Mouse (Mus musculus) cerebellum, adult 8-10 months (tissue): Measurements from ENCODE around the gene Cenpm.

Experiments used
- DNase-seq: peaks from one replicate; pipeline ENCODE4 v3.0.0; 2022

Cenpm gene

DNA sequence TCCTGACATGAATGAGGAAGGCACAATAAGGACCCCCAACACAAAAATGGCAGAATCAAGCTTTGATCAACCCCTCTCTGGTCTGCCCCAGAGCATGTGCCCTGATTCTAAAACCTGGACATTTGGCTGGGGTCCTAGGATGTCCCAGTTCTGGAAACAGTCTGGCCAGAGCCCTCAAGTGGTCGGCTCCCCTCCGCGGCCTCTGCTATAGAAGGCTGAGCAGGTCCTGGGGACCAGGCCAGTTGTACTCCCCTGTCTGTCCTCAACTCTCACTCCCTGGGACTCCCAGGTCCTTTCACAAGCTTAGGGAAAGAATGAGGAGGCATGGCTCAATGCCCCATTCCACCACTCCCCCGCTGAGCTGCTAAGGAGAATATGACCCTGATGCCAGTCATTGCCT lies 31.3 kb downstream of the Cenpm start:
- peak; percentile 55 for DNase-seq

DNA sequence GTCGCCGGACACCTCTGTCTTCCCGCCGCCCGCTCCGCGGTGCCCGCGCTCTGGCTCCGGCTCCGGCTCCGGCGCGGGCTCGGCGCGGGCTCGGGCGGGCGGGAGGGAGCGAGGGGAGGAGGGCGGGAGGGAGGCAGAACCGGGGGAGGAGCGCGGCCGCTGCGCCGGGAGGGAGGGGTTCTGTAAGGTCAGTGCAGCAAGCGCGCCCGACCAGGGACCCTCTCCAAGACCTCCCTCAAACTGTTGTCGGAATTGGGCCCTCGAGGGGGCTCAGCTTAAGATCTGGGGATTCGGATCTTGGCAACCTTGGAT lies 31.8 kb downstream of the Cenpm start, which contains the start of gene Shisa8:
Shisa8 (minus strand) TSS at position 64 of the 312 bp plus-strand sequence.
- DNase-seq = peak; percentile 58

DNA sequence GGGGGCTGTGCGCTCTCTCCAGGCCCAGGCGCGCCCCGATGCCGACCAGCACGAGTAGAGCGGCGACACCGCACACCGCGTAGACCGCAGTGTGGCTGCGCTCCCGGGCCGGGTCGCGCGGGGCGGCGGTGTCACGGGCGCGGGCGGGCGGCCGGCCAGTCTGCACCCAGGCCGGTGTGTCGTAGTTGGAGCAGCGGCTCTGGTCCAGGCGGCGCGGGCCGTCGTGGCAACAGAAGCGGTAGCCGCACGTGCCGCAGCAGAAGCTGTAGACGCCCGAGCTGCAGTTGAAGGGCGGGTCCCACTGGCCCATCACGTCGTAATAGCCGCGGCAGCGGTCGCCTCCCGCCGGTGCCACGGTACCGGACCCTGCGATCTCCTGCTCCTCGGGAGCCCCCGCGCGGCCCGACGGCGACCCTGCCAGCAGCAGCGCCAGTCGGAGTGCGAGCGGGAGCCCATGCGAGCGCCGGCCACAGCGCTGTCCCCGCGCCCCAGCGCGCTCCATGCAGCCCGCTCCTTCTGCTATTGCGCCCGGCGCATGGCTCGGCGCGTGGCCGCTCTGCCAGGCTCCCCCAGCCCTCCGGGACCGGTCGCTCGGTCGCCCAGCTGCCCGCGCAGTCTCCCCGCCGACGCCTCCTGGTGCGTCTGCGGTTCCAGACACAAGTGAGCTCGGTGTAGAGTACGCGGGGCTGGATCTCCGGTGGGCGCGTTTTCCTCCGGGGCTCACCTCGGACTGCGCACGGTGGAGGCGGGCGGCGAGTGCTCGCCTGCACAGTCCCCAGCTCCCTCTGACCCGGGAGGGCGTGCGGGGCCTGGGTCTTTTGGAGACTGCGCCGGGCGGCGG lies 32.4 kb downstream of the Cenpm start:
- peak; percentile 61 for DNase-seq

DNA sequence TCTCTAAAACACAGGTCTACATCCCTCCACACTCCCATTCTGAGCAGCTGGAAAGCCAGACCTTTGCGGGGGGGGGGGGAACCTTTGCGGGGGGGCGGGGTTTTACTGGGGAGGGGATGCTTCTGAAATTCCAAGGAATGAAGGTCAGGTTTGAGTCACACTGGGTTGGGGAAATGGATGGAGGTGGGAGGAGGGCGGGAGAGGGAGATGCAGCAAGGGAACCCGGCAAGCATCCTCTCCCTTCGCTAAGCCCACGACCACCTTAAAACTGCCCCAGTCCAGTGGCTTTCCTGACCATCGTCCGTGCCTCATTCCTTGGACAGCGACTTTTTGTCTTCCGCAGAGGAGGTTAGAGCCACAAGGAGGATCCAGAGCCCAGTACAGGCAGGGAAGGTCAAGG lies 33.3 kb downstream of the Cenpm start:
- no peak for DNase-seq

- no peak for DNase-seq
Observed at GRCm38 (mm10) chr15:82210801-82211200, 33.7 kb downstream of the Cenpm start.

- DNase-seq = peak; percentile 42
Observed at GRCm38 (mm10) chr15:82209295-82210050, 35.1 kb downstream of the Cenpm start.

DNA sequence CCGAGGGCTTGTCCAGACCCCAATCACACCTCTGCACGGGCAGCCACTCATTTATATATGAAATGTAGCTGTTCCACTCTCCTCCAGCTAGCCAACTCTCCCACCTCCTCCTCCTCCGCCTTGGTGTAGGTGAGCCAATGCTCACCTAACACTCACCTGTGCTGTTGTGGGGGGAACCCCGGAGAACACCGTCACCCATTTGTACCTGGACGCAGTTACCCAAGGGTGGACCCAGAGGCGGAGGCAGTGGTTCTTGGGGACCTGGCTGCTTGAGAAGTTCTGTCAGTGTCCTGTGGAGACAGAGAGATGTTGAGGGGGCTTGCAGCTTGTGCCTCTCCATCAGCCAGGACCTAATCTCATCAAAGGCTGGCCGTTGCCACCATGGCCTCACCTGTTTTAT lies 36.2 kb downstream of the Cenpm start:
- no peak for DNase-seq

- no peak for DNase-seq
Observed at GRCm38 (mm10) chr15:82207504-82208219, 36.9 kb downstream of the Cenpm start.

- no peak for DNase-seq
Observed at GRCm38 (mm10) chr15:82207105-82207459, 37.5 kb downstream of the Cenpm start.

DNA sequence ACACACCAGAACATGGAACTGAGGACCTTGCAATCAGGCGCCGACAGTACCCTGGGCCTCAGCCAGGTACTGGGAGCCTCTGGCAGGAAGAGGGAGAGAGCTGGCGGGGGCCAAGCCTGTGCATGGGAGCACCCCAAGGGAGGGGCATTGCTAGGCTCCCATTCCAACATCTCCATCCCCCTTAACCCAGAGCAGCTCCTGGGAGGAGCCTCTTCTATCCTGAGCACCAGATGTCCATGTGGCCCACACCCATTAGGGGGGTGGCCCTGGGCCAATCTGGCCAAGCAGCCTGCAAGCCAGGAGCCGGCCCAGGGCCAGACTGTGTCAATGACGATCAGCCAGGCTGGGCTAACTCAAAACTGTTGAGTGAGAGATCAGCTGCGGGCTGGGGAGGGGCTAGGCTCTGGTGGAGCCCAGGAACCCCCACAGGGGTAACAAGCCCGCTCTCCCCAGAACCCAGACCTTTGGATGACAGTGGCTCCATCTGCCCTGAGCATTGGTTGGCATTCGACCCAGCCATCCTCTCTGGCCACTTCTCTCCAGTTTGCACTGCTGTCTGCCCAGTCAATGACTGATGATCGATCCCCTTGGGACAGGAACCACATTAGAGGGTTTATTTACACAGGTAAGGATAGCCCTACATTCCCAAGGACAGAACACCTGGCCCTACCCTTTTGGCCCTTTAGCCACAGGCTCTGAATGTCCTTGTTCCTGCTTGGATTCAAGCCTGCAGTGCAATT lies 38.0 kb downstream of the Cenpm start:
- DNase-seq = peak; percentile 94

DNA sequence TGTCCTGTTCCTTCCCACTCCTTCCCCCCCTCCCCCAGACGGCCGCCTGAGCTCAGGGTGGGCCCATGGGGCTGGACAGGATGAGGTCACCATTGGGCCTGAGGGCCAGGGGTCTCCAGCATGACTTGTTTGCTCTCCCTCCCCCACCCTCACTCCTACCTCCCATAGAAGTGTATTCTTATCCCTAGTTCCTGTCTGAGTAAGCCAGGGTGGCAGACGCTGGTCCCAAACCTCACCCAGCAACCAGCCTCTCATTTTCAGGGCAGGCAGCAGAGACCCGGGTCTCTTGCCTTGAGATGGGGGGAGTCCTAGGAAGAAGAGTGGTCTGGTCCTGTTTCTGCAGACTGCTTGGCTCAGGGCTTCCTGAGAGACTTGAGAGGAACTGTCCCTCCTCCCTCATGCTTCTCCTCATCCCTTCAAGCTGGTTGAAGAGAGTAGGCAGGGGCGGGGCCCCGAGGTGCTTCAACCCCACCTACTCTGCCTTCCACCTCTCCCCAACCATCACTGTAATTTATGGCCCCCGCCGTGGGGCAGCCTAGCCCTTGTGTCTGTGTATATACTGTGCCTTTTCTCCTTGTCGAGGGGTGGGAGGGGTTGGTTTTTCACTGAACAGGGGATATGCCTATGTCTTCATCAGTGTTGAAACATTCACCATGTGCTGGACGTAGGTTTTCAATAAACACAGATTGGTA lies 39.7 kb downstream of the Cenpm start:
- DNase-seq = no peak

GRCm38 (mm10) chr15:82203611-82204351 lies 40.8 kb downstream of the Cenpm start:
- peak; percentile 81 for DNase-seq

DNA sequence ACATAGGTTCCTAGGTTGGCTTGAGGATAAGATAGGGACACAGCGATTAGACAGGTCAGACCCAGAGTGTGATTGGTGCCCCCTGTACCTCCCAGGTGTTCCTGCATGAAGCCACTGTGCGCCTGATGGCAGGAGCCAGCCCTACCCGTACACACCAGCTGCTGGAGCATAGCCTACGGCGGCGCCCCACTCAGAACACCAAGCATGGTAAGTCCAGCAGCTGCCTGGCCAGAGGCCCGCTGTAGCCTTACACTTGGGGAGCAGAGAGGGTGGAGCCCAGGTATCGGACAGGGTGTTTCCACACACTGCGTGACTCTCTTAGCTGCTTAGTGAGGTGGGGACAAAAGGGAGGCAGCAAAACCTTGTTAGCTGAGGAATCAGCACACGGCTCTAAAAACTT lies 41.5 kb downstream of the Cenpm start:
- peak; percentile 48 for DNase-seq

- no peak for DNase-seq
Observed at GRCm38 (mm10) chr15:82202086-82202485, 42.5 kb downstream of the Cenpm start.

- no peak for DNase-seq
Observed at GRCm38 (mm10) chr15:82199546-82199945, 45.0 kb downstream of the Cenpm start.

GRCm38 (mm10) chr15:82198342-82198741 lies 46.2 kb downstream of the Cenpm start:
- no peak for DNase-seq

GRCm38 (mm10) chr15:82197937-82198336 lies 46.6 kb downstream of the Cenpm start:
- DNase-seq = no peak

- DNase-seq = no peak
Observed at GRCm38 (mm10) chr15:82197246-82197750, 47.2 kb downstream of the Cenpm start.

DNA sequence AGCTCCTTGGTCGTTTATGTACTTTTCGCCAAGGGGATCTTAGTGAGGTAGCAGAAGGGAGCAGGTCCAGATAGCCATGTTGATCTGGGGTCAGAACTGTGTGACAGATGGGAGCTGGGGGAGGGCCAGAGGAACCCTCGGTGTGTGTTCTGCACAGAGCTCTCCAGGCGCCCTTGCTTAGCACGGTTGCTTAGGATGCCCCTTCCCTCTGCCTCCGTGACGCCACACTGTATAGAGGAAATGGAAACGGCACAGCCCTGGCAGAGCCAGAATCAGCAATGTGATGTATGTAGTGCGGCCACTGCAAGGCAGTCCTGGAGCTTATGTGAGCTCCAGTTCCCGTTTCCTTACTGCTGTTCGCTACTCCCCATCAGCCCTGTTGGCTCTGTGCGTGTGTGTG lies 48.2 kb downstream of the Cenpm start:
- DNase-seq = no peak

DNA sequence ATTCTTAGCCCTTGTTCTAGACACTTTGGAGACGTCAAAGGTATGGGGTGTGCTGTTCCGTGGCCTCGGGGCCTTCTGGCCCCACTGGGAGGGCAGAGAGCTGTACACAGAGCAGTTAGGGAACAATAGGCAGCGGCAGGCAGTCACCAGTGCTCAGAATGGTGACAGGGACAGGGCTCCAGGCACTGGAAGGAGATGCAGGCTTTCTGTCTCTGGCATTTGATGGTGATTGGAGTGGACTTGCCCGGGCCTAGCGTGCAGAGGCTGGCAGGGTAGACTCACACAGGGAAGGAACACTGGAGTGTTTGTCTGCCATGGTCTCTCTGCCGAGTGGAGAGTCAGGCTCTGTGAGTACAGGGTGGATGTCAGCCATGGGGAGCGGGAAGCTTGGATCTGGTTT lies 51.9 kb downstream of the Cenpm start:
- no peak for DNase-seq

DNA sequence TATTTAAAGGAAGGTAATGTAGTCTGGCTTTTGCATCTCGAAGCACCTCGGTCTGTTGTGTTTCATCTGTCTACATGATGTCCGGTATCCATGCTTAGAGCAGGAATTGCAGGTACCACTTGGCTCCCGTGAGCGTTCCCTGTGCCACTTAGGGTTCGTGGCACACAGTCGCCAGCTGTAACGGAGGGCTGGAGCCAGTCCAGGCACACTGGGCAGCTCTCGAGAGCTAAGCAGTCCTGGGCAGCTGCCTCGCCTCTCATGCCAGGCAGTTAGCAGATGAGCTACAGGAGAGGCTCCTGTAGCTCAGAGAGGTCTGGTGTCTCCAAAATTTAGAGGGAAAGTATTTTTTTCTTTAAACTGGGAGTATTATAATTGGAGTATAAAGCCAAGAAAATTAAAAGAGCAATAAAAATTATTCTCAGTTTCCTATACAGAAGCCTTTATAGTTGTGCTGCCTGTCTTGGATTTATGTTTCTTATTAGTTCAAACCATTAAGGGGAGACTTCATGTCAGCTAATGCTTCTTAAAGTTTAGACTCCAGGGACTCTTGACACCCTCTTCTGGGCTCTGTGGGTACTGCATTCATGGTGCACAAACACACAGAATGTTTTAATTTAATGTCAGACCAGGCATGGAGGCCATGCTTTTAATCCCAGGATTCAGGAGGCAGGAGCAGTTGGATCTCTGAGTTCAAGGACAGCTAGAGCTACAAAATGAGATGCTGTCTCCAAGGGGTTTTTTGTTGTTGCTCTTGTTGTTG lies 55.9 kb downstream of the Cenpm start:
- no peak for DNase-seq
